Mouse (Mus musculus): ENCODE data around the gene Pde10a. TPM values are rescaled to one million over a fixed set of nuclear protein-coding genes. Genes with fewer than 3 reads are reported as not detected.
"Not testable (repeated sequence)": the region's sequence is repeated elsewhere in the genome, so short reads cannot be mapped to it uniquely, and the experiment has no call there.

Gene Pde10a
- polyA plus RNA-seq, 1 experiment = 2.4 TPM

DNA sequence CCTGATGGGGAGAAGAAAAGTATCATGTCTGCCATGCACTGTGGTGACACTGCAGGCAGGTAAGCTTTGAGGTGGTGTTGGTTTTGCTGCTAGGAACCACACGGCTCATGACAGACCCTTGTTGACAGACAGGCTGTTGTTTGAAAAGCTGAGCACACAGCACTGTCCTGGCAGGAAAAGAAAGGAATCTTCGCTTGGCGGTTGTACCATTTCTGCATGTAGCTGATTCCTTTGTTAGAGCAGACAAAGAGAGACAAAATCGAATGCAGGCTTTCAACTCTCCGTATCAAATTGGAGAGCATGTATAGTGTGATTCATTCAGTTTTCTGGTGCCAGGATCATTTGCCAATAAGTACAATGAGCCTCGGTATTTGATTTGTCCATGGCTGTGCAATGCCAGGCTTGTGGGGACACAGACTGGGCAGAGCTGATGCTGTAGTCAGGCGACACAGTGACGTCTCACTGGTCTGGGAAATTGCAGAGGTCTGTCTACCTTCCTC, 122.2 kb downstream of the Pde10a start:
- no peak for DNase-seq (ENCODE audit: low spot score)

DNA sequence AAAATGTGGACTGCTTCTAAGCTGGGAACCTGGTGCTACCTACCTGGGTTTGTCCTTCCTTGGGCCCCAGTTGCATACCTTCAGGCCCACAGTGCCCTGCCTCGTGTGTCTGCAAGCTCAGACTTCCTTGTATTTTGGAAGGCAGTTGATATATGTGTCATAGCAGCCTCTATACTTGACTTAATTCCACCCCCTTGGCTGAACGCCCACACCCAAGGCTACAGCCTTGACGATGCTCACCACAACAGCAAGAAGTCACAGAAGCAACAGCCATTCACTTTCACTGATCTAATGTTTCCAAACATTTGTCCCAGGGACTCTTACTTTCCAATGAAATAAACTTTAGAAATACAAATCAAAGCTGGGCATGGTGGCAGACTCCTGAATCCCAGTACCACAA, 123.1 kb downstream of the Pde10a start:
- no peak for DNase-seq (ENCODE audit: low spot score)

DNA sequence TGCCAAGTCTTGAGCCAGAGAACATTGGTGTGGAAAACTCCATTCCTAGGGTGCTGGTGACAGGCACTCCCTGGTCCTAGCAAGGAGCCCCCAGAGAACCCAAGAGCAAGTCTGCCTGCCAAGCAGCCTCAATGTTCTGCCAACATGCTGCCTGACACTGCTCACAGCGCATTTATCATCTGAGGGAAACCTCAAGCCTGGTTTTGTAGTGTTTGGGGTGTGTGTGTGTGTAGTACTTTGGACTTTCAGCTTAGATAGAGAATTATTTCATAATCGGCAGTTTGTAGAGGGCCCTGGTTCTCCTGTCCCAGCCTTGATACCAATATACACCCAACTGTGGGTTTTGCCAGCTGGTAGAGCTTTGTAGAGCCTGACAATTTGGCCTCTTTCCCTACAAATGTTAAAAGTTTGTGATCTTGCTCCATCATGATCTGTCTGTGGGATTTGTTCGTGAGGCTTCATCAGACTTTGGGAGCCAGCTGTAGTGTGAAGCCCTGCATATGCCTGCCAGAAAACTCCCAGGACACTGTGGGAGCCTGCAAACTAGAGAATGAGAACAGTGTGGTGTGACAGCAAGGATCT, 127.6 kb downstream of the Pde10a start:
- no peak for DNase-seq (ENCODE audit: low spot score)

DNA sequence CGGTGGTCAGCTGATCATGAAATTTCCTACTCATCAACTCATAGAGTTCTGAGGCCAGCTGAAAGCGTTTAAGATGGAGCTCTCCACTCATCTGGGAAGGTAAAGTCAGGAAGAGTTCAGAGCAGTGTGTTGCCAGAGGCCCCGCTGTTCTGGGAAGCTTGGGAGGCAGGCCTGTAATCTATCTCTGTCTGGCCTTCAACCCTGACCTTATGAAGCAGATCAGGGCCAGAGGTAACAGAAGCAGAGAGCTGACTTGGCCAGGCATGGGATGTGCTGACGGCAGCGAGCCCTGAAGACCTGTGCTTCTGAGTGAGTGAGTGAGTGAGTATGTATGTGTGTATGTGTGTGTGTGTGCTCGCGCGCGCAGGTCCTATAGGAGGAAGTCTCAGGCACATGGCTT, 132.5 kb downstream of the Pde10a start:
- DNase-seq (ENCODE audit: low spot score) = no peak

DNA sequence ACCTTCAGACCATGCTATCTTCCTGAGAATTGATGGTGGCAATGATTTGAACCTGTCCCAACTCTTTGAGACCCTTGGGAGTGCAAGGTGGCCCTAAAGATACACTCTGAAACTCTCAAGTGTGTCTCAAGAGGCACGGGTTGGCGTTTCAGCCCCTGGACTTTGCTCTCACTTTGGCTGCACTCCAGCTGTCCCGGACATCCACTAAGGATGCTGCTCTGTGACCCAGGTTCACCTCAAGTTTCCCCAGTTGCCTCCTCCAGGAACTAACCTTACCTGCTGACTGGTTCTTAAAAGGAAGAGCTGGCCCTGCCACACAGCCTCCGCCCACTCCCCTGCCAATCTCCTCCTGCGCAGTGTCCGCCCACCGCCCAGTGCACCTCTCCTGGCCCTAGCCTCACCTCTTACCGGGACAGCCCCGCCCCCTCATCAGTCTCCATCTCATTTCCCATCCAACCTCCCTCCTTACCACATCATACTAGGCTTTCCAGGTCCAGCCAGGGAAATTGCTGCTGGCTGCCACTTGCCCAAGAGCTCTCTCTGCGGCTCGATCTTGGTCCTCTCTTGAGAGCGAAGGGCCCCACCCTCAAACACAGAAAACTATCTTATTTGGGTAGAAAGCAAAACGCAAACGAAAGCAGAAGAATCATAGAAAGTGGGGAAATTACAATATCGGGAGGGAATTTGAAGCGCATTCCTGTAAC, 133.7 kb downstream of the Pde10a start:
- no peak for DNase-seq (ENCODE audit: low spot score)

DNA sequence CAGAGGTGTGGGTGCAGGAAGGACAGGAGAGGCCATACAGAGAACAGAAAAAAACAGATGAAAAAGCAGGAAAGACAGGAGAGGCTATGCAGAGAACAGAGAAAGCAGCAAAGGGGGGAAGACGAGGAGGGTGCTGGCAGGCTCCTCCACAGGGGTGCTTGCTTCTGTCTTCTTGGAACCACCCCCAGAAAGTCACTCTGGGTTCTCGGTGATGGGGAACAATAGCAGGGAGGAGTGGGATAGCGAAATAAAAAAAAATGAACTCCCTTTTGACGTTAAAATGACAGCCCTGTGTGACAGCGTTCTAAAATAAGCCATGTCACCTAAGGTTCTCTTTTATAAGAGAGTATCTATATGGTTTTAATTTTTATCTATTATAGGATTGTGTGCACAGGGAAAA, 141.7 kb downstream of the Pde10a start:
- DNase-seq (ENCODE audit: low spot score) = no peak

DNA sequence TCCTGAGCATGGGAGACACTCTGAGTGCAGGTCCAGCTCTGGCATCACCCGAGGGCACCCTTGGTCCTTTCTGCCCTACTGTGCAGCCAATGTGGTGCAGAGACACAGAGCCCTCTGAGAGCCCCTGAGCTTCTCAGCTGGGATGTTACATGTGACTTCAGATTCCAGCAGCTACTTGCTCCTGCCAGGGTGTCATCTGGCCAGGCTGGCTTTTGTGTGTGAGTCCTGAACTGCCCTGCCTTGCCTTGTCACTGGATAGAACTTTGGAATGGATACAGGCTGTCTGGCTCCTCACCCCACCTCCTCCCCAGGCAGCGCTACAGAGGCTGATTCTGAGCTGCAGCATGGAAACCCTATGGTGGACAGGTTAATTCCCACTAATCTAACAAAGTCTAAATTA, 149.5 kb downstream of the Pde10a start:
- no peak for DNase-seq (ENCODE audit: low spot score)

DNA sequence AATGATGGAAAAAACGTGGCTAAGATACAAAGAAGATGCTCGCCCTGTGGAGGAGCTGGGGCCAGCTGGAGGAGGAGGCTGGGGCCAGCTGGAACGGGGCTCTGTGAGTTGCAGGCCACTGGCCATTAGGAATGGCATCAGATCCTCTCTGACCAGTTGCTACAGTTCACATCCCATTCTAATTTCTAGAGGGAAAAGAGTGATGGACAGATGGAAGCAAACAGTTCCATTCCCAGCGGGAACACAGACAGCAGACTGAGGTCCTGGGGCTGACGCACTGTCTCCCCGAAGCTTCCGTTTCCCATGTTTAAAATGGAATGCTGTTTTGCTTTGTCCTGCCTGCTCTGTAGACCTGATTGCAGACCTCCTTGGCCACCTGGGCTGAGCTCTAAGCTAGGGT, 161.2 kb downstream of the Pde10a start:
- no peak for DNase-seq (ENCODE audit: low spot score)

DNA sequence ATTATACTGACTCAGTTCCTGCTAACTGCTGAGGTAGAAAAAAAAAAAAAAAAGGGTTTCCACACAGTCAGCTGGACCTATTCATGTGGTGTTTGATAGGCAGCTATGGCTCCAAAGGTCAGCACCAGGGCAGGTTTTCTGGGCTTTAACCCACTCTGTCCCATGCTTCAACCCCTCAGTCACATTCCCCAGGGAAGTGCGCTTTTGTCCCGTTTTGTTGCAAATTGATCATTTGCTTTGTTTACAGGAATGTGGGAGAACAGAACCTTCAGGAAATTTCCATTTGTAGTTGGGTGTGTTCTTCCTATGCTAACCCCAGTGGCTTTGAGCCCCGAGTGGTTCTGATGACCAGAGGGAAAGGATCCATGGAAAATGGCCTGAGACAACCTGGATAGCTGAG, 162.9 kb downstream of the Pde10a start:
- no peak for DNase-seq (ENCODE audit: low spot score)

DNA sequence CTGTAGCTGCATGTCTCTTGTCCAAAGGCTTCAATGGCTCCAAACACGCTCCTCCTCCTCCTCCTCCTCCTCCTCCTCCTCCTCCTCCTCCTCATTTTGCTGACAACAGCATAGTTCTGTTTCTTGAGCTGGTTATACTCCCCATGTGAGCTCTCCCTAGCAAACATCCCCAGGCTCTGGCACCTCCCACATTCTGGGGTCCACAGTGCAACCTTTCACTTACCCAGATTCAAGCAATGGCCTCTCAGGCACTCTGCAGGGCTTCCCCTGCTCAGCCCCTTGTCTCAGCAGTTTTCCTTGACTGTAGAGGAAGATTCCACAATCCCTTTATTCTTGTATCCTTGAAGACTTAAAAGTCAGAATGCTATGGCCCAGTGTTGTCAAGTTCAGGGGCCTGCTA, 173.1 kb downstream of the Pde10a start:
- no peak for DNase-seq (ENCODE audit: low spot score)

DNA sequence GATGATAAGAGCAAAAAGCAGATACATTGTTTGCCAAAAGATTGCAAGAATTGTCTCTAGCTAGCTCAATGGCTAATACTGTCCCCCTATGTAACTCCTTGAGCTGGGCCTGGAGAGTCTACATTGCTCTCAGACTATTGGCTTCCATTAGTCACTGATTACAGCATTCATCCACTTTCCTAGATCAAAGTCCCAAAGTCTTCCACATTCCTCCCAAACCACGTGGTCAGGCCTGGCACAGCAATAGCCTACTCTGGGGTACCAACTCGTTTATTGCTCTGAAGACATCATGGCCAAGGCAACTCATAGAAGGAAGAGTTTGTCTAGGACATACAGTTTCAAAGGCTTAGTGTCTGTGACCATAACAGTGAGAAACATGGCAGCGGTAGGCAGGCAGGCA, 173.6 kb downstream of the Pde10a start:
- no peak for DNase-seq (ENCODE audit: low spot score)

DNA sequence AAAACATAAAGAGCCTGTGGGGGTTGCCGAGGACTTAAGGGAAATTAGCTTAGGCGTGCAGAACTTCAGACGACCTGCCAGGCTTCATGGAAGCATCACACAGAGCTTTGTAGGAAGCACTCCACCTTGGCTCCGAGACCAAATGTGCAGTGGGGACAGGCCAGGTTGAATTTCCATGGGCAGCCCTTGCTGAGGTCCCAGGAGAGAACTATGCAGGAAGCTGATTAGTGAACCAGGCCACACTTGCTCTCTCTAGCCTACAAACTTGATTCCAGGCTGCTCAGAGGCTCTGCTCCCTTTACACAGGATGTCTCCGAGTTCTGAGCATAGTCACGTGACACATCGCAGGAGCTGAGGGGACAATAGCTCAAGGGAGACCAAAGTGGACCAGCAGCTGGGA, 175.9 kb downstream of the Pde10a start:
- DNase-seq (ENCODE audit: low spot score) = no peak

DNA sequence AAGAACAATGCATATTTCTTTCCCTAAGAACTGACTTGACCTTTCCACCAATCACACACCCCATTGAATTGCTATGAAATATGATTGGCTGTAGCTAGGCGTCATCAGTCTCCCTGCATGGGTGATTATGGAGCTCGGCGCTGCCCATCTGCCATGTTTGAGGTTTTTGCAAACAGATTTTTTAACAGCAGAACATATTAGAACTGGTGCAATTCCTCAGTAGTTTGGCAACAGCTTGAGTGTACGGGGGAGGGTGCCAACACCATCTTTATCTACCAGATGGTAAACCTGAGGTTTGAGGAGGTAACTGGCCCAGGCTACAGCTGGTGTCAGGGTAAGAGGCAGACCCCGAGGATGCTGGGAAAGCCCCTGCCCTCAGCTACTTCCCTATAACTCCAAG, 177.3 kb downstream of the Pde10a start:
- no peak for DNase-seq (ENCODE audit: low spot score)

DNA sequence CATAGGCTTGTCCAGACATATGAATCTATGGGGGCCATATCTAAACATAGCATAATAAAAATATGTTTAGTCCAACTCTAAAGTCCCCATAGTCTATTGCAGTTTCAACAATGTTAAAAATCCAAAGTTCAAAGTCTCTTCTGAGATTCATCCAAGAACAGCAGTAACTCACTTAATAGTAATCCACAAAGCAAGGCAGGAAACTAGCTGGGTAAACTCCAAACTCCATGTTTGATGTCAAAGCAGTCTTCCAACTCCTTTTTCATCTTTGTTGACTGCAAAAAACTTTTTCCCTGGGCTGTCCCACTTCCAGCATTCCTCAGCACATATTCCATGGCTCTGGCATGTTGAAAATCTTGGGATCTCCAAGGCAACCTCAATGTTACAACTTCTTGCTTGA, 182.8 kb downstream of the Pde10a start:
- no peak for DNase-seq (ENCODE audit: low spot score)

DNA sequence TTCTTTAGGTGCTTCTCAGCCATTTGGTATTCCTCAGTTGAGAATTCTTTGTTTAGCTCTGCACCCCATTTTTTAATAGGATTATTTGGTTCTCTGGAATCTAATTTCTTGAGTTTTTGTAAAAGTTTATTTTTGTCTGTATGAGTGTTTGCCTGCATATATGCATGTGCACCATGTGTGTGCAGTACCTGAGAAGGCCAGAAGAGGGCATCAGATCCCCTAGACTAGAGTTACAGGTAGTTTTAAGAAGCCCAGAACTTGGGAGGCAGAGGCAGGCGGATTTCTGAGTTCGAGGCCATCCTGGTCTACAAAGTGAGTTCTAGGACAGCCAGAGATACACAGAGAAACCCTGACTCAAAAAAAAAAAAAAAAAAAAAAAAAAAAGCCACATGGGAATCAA, 187.6 kb downstream of the Pde10a start:
- not testable (repeated sequence) for DNase-seq (ENCODE audit: low spot score)

DNA sequence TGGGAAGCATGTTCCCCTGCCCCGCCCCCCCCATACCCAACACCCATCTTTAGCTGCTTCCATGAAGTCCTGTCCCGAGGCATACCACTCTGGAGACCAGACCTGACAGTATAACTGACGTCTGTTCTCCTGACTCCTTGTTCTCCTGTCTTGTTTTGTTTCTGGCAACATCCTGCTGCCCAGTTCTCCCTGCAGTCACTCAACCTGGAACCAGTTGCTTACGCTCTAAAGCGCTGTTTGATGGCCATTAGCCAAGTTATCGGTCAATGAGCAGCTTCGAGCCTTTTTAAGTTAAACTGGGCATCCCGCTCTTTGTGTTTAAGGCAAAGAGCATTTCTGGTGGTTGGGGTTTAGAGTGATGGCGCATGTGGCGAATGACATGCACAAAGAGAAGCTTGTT, 195.8 kb downstream of the Pde10a start:
- DNase-seq (ENCODE audit: low spot score) = no peak

DNA sequence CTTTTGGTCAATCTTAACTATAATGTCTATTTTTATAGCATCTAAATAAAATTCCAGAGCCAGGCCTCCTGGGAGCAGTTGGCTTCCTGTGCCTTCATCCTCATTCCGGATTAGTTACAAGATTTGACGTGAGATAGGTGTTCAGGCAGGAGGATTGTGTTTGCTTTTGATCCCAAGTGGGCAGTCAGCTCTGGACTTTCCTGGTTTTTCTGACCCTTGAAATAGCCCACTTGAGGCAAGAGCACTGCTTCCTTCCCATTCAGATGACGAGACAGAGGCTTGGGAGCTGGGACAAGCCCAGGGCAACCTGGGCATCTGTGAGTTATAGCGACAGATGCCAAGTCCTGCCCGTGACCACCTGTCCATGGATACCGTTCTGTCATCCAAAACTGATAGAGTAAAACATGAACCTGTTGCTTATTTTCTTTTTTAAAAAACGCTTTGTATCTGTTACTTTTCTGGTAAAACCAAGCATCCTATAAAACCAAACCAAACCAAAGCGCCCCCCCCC, 199.3 kb downstream of the Pde10a start:
- no peak for DNase-seq (ENCODE audit: low spot score)

DNA sequence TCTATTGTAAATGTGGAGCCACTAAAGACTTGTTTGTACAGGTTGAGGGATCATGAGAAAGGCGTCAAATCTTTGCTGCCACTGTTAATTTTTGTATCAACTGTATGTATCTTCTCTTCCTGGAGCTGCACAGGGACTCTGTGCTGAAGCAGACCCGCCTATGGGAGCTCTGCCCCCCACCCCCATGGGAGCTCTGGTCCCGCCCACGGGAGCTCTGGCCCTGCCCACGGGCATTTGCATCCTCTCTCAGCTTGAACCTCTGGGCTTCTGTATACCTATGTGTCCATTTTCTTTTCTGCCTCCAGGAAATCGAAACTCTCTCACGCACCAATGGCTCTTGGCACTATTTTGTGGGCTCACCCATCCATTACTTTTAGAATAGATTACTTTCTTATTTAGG, 203.5 kb downstream of the Pde10a start:
- no peak for DNase-seq (ENCODE audit: low spot score)

DNA sequence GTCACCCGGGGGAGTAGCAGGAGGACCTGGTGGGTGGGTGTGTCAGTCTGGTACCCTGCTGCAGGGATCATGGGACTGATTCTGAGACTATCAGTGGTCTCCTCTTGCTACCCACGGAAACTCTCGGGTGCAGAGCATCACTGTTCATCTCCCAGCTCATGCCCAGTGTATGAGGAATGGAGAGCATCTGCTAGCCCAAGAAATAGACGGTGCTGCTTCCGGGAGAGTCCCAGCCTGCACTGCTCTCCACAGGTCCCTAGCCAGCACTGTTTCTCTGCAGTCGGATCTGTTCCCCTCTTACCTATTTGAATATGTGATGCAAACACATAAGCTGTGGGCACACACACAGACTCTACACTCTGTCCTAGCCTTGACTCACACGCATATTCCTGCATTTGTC, 204.6 kb downstream of the Pde10a start:
- DNase-seq (ENCODE audit: low spot score) = no peak

DNA sequence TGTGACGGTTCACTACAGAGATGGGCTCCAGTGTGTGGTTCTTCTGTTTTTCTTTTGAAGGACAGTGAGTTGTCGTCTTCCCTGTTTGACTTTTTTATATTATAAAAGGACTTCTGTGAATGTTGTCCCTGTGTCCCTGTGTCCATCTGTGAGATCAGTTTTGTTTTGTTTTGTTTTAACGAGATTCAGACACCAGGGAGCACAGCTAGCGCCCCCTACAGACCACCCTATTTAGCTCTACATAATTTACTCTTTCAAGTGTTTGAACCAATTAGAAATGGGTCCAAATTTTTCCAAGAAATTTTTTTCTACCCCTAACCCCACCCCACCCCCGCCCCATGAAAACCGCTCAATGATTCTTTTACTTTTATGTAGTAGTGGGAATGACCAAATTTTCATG, 205.9 kb downstream of the Pde10a start:
- no peak for DNase-seq (ENCODE audit: low spot score)

DNA sequence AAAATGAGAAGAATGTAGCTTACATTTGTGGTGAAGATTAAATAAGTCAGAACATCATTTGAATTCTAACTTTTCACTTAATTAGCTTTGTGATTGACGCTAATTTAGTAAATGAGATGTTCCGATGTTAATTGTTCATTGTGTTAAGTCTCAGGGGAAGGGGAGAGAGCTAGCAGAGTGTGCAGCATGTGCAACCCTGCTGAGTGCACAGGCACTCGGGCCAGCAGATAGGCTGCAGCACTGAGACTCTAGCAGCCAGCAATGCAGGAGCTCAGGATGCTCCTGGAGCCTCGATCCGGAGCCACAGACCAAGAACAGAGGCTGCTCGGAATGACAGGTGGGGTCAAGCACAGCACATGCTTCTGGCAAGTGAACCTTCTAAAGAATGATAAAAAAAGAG, 211.1 kb downstream of the Pde10a start:
- DNase-seq (ENCODE audit: low spot score) = no peak

DNA sequence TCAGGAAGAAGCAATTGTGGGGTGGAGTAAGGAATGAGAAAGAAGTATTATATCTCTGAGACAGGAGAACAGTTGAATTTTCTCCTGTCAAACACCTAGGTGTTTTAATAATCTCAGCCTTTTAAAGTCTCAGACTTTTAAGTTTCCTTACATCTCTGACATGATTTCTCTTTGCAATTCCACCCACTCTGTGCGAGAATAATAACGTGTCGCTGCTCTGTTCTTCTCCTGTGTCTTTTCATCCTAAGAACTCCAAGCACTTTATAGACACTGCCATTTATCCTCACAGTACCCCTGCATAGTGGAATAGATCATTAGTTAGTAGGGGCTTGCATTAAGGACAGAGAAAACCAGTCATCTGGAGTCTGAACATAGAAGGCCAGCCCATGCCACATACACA, 217.6 kb downstream of the Pde10a start:
- no peak for DNase-seq (ENCODE audit: low spot score)

DNA sequence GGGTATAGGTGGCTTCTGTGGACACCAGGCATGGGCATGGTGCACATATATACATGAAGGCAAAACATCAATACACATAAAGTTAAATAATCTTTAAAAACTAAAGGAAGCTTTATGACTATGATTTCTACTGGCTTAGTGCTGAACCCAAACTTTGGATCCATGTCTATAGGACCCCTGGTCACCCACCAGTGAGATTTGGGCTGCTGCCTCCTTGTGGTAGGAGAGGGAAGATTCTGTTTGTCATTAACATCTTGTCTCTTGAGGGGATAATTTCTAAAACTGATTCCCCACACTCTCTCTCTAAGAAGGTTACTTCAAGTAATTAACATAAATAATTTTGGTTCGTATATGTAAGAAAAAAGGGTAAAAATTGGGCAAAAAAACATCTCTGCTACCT, 220.2 kb downstream of the Pde10a start:
- DNase-seq (ENCODE audit: low spot score) = no peak

DNA sequence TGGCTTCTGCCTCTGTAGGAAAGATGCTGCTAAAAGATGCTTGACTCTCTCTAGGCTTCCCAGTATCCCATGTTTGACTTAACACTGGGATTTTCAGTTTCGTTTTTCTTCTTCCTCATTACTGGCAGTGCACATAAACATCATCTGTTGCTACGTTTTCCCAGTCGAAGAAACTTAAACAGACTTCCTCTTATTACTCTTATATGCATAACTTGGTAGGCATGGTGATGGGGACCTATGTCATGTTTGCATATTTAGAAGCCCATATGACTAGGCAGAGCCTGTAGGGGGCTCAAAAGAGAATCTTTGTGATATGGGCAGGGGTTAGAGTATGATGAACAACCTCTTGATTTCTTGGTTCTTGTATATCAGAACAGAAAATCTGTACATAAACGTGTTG, 224.3 kb downstream of the Pde10a start:
- no peak for DNase-seq (ENCODE audit: low spot score)
